Mouse (Mus musculus) ES-E14 (cell line): ENCODE results near the gene Ube2b. TPM values are rescaled to one million over a fixed set of nuclear protein-coding genes. Genes with fewer than 3 reads are reported as not detected.

Experiments used
- DNase-seq: peaks from one replicate; pipeline ENCODE4 v3.0.0-alpha.2; 2013; ENCODE audit warnings: low read depth, low spot score
- H3K27ac ChIP-seq: 2 replicates; pipeline ENCODE4 v1.5.1; 2012; ENCODE audit warnings: low read depth, mild to moderate bottlenecking, low read length, moderate library complexity, mixed read lengths; ENCODE audit not compliant: poor library complexity, insufficient read depth, severe bottlenecking
- H3K36me3 ChIP-seq: 2 replicates; pipeline ENCODE4 v1.6.1; 2012; ENCODE audit warnings: mild to moderate bottlenecking, low read length, moderate library complexity, mixed read lengths; ENCODE audit not compliant: control insufficient read depth, poor library complexity, insufficient read depth, severe bottlenecking
- H3K4me1 ChIP-seq, 2 experiments: fragments of 150-350 bp in 1 of 2; sonication (generic) in 1 of 2; 2 replicates each; pipeline ENCODE4 v1.6.1; 2012; ENCODE audit warnings: low read length in 2 of 2, mild to moderate bottlenecking in 1 of 2, mixed read lengths in 1 of 2; ENCODE audit not compliant: control insufficient read depth in 2 of 2, insufficient read depth in 2 of 2, poor library complexity in 1 of 2
- H3K4me3 ChIP-seq, 2 experiments: fragments of 150-350 bp in 1 of 2; sonication (generic) in 1 of 2; 2 replicates each; pipeline ENCODE4 v1.5.1; 2012; ENCODE audit warnings: low read length in 2 of 2, low read depth in 1 of 2, mild to moderate bottlenecking in 1 of 2, mixed read lengths in 1 of 2; ENCODE audit not compliant: insufficient read depth in 1 of 2, poor library complexity in 1 of 2, severe bottlenecking in 1 of 2
- H3K9ac ChIP-seq: 2 replicates; pipeline ENCODE4 v1.6.1; 2012; ENCODE audit warnings: low read depth, mild to moderate bottlenecking, low read length, mixed read lengths; ENCODE audit not compliant: poor library complexity, insufficient read depth, severe bottlenecking
- H3K9me3 ChIP-seq: fragments of 150-350 bp; sonication (generic); 2 replicates; pipeline ENCODE4 v1.6.1; 2012; ENCODE audit warnings: low read depth, mild to moderate bottlenecking, low read length; ENCODE audit not compliant: control insufficient read depth, insufficient read depth
- CHD2 ChIP-seq: IDR thresholded peaks from 2 replicates; pipeline ENCODE4 v1.6.1; 2014; ENCODE audit warnings: mild to moderate bottlenecking, low read depth, low read length, inconsistent platforms
- HCFC1 ChIP-seq: IDR thresholded peaks from 2 replicates; pipeline ENCODE4 v1.6.1; 2012; ENCODE audit warnings: low read length, inconsistent platforms, borderline replicate concordance; ENCODE audit not compliant: insufficient read depth
- MAFK ChIP-seq: IDR thresholded peaks from 2 replicates; pipeline ENCODE4 v1.6.1; 2014; ENCODE audit warnings: mild to moderate bottlenecking, low read depth, low read length, inconsistent platforms; ENCODE audit not compliant: insufficient read depth
- ZC3H11A ChIP-seq: IDR thresholded peaks from 2 replicates; pipeline ENCODE4 v1.6.1; 2012; ENCODE audit warnings: low read depth, mild to moderate bottlenecking, inconsistent platforms, low read length, borderline replicate concordance
- ZNF384 ChIP-seq: IDR thresholded peaks from 2 replicates; pipeline ENCODE4 v1.6.1; 2012; ENCODE audit warnings: low read depth, low read length, inconsistent platforms
- in situ Hi-C, 2 experiments: fragments of 600-800 bp; cut with MboI; formaldehyde crosslinking; loops; one replicate each; pipeline ENCODE4 v1.15.1; 2025; ENCODE audit warnings: low sequenced_read_pairs in 2 of 2, inconsistent platforms in 1 of 2; ENCODE audit not compliant: unreplicated experiment in 2 of 2
- total RNA-seq: library from RNA; depleted of rRNA; stranded (reverse); fragments of 300-350 nt; gene quantifications from 2 replicates; pipeline ENCODE4 v1.2.3, GENCODE M21; 2012

The Ube2b gene
- total RNA-seq, 1 experiment = 58.3 TPM

DNA sequence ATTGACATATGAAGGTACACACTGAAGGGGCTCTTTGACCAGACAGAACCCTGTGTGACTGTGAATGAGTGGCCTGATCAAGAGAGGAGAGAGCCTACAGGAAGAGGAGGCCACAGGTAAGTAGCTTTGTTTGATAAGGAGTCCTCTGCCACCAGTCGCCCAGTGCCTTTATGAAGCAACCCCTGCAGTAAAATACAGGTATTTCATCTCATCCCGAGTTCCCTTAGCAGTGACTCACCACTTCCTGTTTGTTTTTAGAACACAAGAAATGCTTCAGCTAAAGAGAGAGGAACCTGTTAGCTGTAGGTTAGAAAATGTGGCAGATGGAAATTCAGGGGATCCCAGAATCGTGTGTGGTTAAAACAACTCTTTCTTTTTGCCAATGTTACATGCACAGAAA lies 35.3 kb upstream of the Ube2b start:
- no peak for DNase-seq
- H3K36me3 ChIP-seq = no peaks in the 10 kb centered on the region
- no peak overlapping the region for H3K9ac ChIP-seq
- in situ Hi-C loops = no loop called here
- peaks cover 0 to 3% of the 10 kb centered on the region in 2 experiments; a peak in 1 of 4 replicates for H3K4me1 ChIP-seq
- H3K9me3 ChIP-seq = no peaks in the 10 kb centered on the region
- TF ChIP-seq CHD2 (no peak), HCFC1 (no peak), ZC3H11A (no peak), ZNF384 (no peak), MAFK (no peak)
- H3K4me3 ChIP-seq = no peak overlapping the region
- no peak overlapping the region for H3K27ac ChIP-seq

DNA sequence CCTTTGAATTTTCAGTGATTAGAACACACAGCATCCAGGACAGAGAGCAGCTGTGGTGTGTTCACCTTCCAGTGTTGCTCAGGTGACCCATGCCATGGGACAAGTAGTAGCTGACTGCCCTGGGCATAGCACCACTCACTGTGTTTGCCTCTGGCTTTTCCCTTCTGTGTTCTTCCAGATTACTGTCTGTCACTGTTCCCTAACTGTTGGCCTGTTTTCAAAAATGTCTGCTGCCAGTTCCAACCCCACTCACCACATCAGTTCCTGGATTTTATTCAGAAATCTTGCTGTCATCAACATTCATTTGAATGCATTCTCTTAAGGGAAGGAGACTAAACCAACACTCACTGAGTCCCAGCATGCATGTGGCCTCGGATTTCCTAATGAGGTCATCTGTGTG lies 33.4 kb upstream of the Ube2b start:
- DNase-seq = no peak
- H3K36me3 ChIP-seq = no peaks in the 10 kb centered on the region

DNA sequence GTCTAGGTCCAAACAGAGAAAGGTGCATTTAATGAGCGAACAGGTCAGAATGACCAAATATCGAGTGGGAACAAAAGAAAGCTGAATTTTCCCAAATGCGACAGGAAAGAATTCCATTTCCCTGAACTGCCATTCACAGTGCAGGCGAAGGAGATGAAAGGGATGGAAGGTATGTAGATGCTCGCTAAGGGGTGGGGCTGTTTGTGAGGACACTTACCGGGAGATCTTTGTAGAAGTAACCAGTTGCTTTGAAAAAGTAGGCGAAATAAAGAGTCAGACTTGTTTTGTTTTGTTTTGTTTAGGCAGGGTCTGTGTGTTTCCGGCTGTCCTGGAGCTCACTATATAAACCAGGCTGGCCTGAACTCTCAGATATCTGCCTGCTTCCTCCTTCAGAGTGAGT lies 31.8 kb upstream of the Ube2b start:
- TF ChIP-seq ZC3H11A (no peak), MAFK (no peak), HCFC1 (no peak), ZNF384 (no peak), CHD2 (no peak)
- in situ Hi-C loops = no loop called here
- Histone ChIP-seq H3K4me3 (no peak overlapping the region), H3K9me3 (no peaks in the 10 kb centered on the region), H3K9ac (no peak overlapping the region), H3K36me3 (no peaks in the 10 kb centered on the region), H3K4me1 (peaks cover 0 to 3% of the 10 kb centered on the region in 2 experiments; a peak in 1 of 4 replicates), H3K27ac (no peak overlapping the region)
- DNase-seq = peak; percentile 38

More for the DNA sequence above, 33.4 kb upstream of the Ube2b start:
- H3K9ac ChIP-seq = no peak overlapping the region
- H3K27ac ChIP-seq = no peak overlapping the region
- no peak for TF ChIP-seq CHD2
- no peak for TF ChIP-seq ZC3H11A
- TF ChIP-seq MAFK = no peak
- no peak for TF ChIP-seq HCFC1
- TF ChIP-seq ZNF384 = no peak
- in situ Hi-C loops = no loop called here
- H3K4me3 ChIP-seq = no peak overlapping the region
- no peaks in the 10 kb centered on the region for H3K9me3 ChIP-seq
- H3K4me1 ChIP-seq = peaks cover 0 to 3% of the 10 kb centered on the region in 2 experiments; a peak in 1 of 4 replicates

DNA sequence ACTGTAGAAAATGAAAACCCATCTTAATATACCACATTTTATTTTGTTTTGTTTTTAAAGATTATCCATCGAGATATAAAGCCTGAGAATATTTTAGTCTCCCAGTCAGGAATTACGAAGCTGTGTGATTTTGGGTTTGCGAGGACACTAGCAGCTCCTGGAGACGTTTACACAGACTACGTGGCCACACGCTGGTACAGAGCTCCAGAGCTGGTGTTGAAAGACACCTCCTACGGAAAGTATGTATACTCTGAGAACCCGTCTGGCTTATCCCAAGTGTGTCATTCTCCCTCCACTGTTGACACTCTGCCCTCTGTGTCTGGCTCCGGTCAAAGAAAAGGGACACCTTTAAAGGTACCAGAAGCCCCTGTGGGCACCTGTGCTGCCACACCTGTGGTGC lies 17.7 kb upstream of the Ube2b start:
- Histone ChIP-seq H3K36me3 (no peaks in the 10 kb centered on the region), H3K4me1 (0 out of 4 replicates have a peak, but pooled peaks cover 0 to 1% of the 10 kb centered on the region in 2 experiments), H3K9me3 (no peaks in the 10 kb centered on the region), H3K27ac (no peak overlapping the region), H3K9ac (no peak overlapping the region), H3K4me3 (no peak overlapping the region)
- TF ChIP-seq CHD2 (no peak), ZC3H11A (no peak), MAFK (no peak), HCFC1 (no peak), ZNF384 (no peak)
- no peak for DNase-seq
- in situ Hi-C loops = no loop called here

DNA sequence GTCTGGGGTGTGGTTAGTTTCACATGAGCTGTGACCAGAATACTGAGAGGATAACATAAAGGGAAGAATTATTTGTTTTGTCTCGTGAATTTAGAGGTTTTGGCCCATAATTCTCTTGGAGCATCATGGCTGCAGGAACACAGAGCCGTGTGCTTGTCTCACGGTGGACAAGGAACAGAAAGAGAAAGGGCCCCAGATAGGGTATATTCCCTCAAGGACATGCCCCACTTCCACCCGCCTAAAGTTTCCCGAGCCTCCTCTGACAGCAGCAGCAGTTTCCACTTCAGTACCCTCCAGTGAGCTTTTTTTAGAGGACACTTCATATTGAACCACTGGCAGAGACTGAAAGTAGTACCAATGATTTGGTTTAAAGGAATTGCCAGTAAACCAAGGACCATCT lies 11.0 kb upstream of the Ube2b start:
- peaks cover 4% of the 10 kb centered on the region in 2 experiments; a peak in 2 of 4 replicates for H3K4me1 ChIP-seq
- TF ChIP-seq HCFC1 (no peak), ZNF384 (no peak), MAFK (no peak), CHD2 (no peak), ZC3H11A (no peak)
- H3K9me3 ChIP-seq = no peaks in the 10 kb centered on the region
- no peak for DNase-seq
- H3K36me3 ChIP-seq = no peaks in the 10 kb centered on the region
- H3K27ac ChIP-seq = no peak overlapping the region
- in situ Hi-C loops = no loop called here
- H3K9ac ChIP-seq = no peak overlapping the region
- H3K4me3 ChIP-seq = no peak overlapping the region
